Mouse (Mus musculus): ENCODE measurements around the gene Gm44511.
A peak's percentile ranks its signal among the peaks of the same experiment; 100 is the strongest.
"Not testable (repeated sequence)": the region's sequence is repeated elsewhere in the genome, so short reads cannot be mapped to it uniquely, and the experiment has no call there.

Gm44511 gene

GRCm38 (mm10) chr6:128800696-128801095 lies 25.4 kb downstream of the Gm44511 start:
- DNase-seq (ENCODE audit: extremely low spot score, low spot score), result not testable (repeated sequence)

- peak; percentile 48 for DNase-seq (ENCODE audit: extremely low spot score, low spot score)
Measured at GRCm38 (mm10) chr6:128799896-128800270, 26.2 kb downstream of the Gm44511 start.

GRCm38 (mm10) chr6:128799144-128799895 lies 26.8 kb downstream of the Gm44511 start:
- DNase-seq (ENCODE audit: extremely low spot score, low spot score), result peak; percentile 97

- DNase-seq (ENCODE audit: extremely low spot score, low spot score), result peak; percentile 90
Measured at GRCm38 (mm10) chr6:128798772-128799143, 27.4 kb downstream of the Gm44511 start.

- peak; percentile 48 for DNase-seq (ENCODE audit: extremely low spot score, low spot score)
Measured at GRCm38 (mm10) chr6:128797936-128798771, 28.0 kb downstream of the Gm44511 start.

GRCm38 (mm10) chr6:128797185-128797905 lies 28.8 kb downstream of the Gm44511 start:
- no peak for DNase-seq (ENCODE audit: extremely low spot score, low spot score)

GRCm38 (mm10) chr6:128796321-128796955 lies 29.7 kb downstream of the Gm44511 start:
- no peak for DNase-seq (ENCODE audit: extremely low spot score, low spot score)

- no peak for DNase-seq (ENCODE audit: extremely low spot score, low spot score)
Measured at GRCm38 (mm10) chr6:128793734-128794133, 32.4 kb downstream of the Gm44511 start.

- not testable (repeated sequence) for DNase-seq (ENCODE audit: extremely low spot score, low spot score)
Measured at GRCm38 (mm10) chr6:128790491-128790994, 35.6 kb downstream of the Gm44511 start.

- no peak for DNase-seq (ENCODE audit: extremely low spot score, low spot score)
Measured at GRCm38 (mm10) chr6:128789115-128789514, 37.0 kb downstream of the Gm44511 start, which contains the start of gene Klrb1c. Klrb1c (minus strand) TSS chr6:128789215.

GRCm38 (mm10) chr6:128788517-128788916 lies 37.6 kb downstream of the Gm44511 start:
- no peak for DNase-seq (ENCODE audit: extremely low spot score, low spot score)

- not testable (repeated sequence) for DNase-seq (ENCODE audit: extremely low spot score, low spot score)
Measured at GRCm38 (mm10) chr6:128786396-128786795, 39.7 kb downstream of the Gm44511 start.

- no peak for DNase-seq (ENCODE audit: extremely low spot score, low spot score)
Measured at GRCm38 (mm10) chr6:128769481-128770253, 56.4 kb downstream of the Gm44511 start.

GRCm38 (mm10) chr6:128768047-128768446 lies 58.1 kb downstream of the Gm44511 start:
- DNase-seq (ENCODE audit: extremely low spot score, low spot score), result no peak

GRCm38 (mm10) chr6:128766486-128767254 lies 59.4 kb downstream of the Gm44511 start:
- not testable (repeated sequence) for DNase-seq (ENCODE audit: extremely low spot score, low spot score)

- no peak for DNase-seq (ENCODE audit: extremely low spot score, low spot score)
Measured at GRCm38 (mm10) chr6:128765211-128765610, 60.9 kb downstream of the Gm44511 start.

GRCm38 (mm10) chr6:128764598-128764997 lies 61.5 kb downstream of the Gm44511 start:
- DNase-seq (ENCODE audit: extremely low spot score, low spot score), result no peak

GRCm38 (mm10) chr6:128763736-128764523 lies 62.2 kb downstream of the Gm44511 start:
- peak; percentile 99 for DNase-seq (ENCODE audit: extremely low spot score, low spot score)
